Mouse (Mus musculus) adrenal gland, adult 18-20 months (tissue): ENCODE measurements at regions not wholly inside any gene's neighbourhood (a gene's known extent, or its start where the extent isn't known, plus 50 kb on each side); places are given as distances from the start of the nearest gene placed in this dataset.
"Not testable (repeated sequence)": the region's sequence is repeated elsewhere in the genome, so short reads cannot be mapped to it uniquely, and the experiment has no call there.

Source experiments
- DNase-seq, 2 experiments: peaks; one replicate each; pipeline ENCODE4 v3.0.0; 2021 to 2022; ENCODE audit warnings: low spot score in 2 of 2

GRCm38 (mm10) chr8:42442786-42443185 lies 698.5 kb downstream of the Triml1 start:
- DNase-seq, result no peak

GRCm38 (mm10) chr8:42402632-42403031 lies 738.7 kb downstream of the Triml1 start:
- DNase-seq, result no peak

- no peak for DNase-seq
Observed at GRCm38 (mm10) chr8:42396886-42397285, 744.4 kb downstream of the Triml1 start.

DNA sequence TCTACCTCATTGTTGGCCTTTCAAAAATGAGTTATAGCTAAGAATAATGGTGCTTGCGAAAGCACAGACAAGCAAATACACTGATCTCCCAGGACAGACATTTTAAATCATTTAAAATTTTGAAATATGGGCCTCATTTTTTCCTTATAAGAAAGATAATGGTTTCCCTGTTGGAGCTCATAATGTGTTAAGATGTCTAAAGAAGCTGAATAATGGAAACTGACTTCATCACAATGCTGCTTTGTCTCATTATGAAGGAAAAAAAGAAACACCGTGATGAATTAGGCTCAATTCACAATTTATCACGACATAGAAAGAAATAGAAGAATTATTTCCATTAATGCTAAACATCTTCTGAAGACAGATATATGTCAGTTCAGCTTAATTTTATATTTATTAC lies 752.5 kb downstream of the Triml1 start:
- no peak for DNase-seq

DNA sequence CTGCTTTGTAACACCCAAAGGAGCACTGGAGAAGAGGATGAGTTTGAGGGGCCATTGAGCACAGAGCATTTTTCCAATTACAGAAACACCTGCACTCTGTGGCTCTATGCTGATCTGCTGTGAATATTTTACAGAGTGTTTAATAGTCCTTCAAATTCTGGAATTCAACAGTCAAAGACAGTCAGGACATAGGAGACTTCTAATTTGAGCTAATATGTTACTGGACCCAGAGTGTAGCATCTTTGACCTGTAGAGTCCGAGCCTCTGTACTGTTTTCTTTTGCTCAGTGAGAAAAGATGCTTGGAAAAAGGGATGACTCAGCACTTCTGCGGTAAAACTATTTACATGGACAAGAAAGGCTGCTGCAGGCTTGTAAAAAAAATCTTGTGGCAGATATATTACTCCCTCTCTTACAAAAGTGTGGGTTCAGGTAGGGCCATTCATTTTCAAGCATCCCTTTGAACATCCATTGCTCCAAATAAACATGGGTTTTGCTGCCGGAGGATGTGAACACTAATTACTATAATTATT lies 793.1 kb downstream of the Triml1 start:
- no peak for DNase-seq

DNA sequence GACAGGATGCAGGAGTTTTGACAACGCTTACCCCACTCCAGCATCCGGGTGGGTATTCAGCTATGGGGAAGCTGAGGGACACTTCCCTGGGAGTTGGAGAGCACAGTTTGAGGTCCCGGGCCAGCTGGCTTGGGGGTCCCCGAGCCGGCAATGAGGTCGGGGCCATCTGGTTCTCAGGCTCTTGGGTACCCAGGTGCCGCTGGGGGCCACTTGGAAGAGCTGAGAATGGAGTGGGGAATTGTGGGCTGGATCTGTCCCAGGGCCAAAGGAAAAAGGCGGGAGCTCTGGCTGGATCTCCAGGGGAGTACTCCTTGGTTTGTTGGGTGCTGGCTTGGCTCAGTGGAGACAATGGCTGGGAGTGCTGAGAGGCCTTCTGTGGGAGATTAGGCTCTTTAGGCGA lies 806.6 kb downstream of the Triml1 start:
- DNase-seq, result no peak

DNA sequence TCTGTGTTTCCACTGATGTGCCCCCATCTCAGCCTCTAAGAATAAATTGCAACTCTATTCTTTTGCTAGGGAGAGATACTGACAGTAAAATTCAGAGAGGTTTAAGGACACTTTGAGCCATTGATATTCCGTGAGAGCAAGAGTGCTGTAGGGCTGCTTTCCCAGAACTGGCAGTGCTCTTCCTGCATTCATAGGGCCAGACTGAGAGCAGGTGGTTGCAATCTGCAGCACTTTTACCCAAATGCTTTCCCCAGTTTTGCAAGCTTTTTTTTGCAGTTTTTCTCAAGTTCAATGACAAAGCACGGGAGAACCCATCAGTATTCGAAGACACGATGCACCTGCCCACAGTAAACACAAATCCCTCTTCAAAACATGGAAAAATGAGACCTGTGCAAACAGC lies 816.6 kb downstream of the Triml1 start:
- no peak for DNase-seq

GRCm38 (mm10) chr8:42322862-42323261 lies 818.4 kb downstream of the Triml1 start:
- DNase-seq, result no peak

DNA sequence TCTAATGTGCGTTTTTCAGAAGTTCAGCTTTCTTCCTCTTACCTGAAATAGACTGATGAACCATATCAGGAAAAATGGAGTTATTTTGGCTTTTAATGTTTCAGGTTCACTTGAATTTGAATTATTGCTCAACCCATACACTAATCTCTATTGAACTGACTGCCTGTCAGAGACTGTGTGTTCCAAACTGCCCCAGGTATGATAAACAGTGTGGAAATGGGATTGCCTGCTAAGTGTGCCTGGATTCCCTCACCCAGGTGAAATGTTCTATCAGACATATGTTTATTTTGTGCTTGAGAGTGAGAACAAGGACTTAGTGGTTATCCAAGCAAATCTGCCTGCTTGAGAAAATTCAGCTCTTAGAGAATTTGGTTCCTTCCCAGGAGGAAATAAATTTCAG lies 830.2 kb downstream of the Triml1 start:
- no peak for DNase-seq

GRCm38 (mm10) chr8:42291392-42291791 lies 849.9 kb downstream of the Triml1 start:
- no peak for DNase-seq

GRCm38 (mm10) chr8:42282011-42282410 lies 859.3 kb downstream of the Triml1 start:
- no peak for DNase-seq

GRCm38 (mm10) chr8:42253358-42253757 lies 836.5 kb upstream of the Frg1 start:
- no peak for DNase-seq

DNA sequence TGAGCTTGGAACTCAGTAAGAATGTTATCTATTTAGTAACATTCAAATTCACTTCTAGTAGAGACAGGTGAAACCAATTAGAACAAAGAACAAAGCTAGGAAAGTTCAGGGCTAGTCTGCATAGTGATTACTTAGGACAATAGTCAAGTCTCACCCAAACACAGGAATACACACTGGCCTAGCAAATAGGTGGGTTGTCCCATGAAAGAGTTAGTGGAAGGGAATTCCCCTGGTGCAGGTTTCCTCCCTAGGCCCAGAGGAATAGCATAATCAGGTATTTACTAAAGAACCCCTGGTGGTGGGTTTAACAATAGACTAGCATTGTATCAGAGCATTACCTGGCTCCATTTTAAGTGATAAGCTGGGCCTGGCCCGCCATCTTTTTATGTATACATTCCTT lies 825.4 kb upstream of the Frg1 start:
- not testable (repeated sequence) for DNase-seq

GRCm38 (mm10) chr8:42219857-42220600 lies 803.2 kb upstream of the Frg1 start:
- DNase-seq, result no peak

- no peak for DNase-seq
Observed at GRCm38 (mm10) chr8:42210943-42211342, 794.1 kb upstream of the Frg1 start.

- DNase-seq, result no peak
Observed at GRCm38 (mm10) chr8:42209989-42210388, 793.1 kb upstream of the Frg1 start.

- DNase-seq, result no peak
Observed at GRCm38 (mm10) chr8:42197257-42197656, 780.4 kb upstream of the Frg1 start.

DNA sequence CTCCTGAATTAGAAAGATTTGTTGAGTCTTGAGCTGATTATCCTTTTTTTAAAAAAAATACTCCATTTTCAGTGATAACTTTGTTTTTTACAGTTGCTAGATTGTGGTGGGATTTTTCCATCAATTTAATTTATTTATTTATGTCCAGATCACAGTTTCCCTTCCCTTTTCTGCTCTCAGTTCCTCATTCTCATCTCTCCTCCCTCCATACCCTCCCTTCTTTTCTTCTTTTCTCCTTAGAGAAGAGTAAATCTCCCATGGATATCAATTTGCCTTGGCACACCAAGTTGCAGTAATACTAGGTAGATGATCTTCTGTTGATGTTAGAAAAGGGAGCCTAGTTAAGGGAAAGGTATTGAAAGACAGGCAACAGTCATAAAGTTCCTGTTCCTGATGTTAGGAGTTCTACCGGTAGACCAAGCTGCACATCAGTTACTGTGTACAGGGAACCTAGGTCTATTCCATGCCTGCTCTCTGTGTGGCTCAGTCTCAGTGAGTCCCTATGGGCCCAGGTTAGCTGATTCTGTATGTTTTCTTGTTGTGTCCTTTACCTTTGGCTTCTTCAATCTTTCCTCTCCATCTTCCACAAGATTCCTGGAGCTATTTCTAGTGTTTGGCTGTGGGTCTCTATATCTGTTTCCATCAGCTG lies 777.2 kb upstream of the Frg1 start:
- no peak for DNase-seq

DNA sequence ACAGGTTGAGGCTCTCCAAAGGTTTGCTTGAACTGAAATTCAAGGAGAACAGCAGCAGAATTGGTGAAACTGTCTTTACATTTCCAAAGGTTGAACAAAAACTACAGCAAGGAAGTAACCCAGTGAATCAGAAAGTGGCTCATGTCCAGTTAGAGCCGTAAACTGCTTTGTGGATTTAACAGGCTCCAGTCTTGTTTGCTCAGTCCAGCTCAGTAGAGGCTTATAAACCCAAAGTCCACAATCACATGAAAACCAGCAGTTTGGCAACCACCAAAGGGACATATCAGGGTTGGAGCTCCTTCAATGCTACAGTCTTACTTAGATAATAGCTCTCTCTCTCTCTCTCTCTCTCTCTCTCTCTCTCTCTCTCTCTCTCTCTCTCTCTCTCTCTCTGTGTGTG lies 770.2 kb upstream of the Frg1 start:
- DNase-seq, result no peak

DNA sequence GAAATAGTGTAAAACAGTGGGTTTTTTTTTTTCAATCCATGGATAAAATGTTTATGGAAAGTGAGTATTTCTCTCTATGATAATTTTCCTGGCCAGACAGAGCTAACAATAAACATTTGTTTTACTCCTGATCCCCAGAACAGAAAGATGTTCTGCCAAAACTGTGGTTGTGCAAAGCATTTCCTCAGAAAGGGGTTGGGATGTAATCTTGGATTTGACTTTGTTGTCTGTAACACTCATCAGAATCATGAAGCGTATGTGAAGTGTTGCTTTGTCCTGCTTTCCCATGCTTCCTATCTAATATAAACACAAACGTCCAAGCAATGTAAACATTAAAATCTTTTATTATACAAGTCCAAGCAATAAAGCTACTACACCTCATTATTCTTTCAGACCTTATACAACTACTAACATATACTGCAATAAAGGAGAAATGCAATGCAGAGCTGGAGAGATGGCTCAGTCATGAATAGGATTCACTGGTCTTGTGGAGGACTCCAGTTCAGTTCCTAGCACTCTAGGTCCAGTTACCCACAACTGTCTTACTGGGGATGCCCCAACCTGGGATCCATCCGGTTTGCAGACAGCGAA lies 766.5 kb upstream of the Frg1 start:
- no peak for DNase-seq

- no peak for DNase-seq
Observed at GRCm38 (mm10) chr8:42162441-42162840, 745.6 kb upstream of the Frg1 start.

- no peak for DNase-seq
Observed at GRCm38 (mm10) chr8:42157006-42157405, 740.1 kb upstream of the Frg1 start.
